Mouse (Mus musculus): ENCODE measurements around the gene Jarid2. TPM values are rescaled to one million over a fixed set of nuclear protein-coding genes. Genes with fewer than 3 reads are reported as not detected.

Gene Jarid2
- polyA plus RNA-seq, 1 experiment from 2014 or later, result 22.5 TPM

DNA sequence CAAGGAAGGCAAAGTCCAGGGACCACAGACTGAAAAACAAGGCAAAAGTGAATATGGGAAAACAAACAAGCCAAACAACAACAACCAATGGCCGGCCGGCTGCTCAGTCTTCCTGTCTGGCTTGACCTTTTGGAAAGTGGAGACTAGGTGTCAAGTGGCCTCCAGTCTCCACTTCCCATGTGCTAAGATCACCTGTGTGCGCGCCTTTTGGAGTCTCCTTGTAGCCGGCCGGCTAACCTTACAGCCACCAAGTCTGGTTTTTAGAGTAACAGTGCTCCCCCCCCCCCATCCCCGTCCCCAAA lies 23.6 kb upstream of the Jarid2 start:
- WGBS, result 56% methylated on average over 7 of the region's 7 CpGs
- ATAC-seq (replicated peaks; ENCODE audit: low FRiP score, low read depth) (no peak), DNase-seq (ENCODE audit: low spot score) (no peak)
- Histone ChIP-seq H3K36me3 (ENCODE audit: insufficient read depth, low read length) (no peaks in the 10 kb centered on the region), H3K9ac (ENCODE audit: low read depth, low read length) (no peak overlapping the region), H3K4me2 (ENCODE audit: low read length) (no peak overlapping the region), H3K4me1 (replicated peaks; ENCODE audit: insufficient read depth, low read length) (peaks cover 5% of the 10 kb centered on the region; the same call in 1 of the 2 replicates), H3K27ac (no peak overlapping the region), H3K9me3 (replicated peaks; ENCODE audit: low read length) (no peaks in the 10 kb centered on the region), H3K27me3 (ENCODE audit: insufficient read depth, low read length) (no peaks in the 10 kb centered on the region), H3K4me3 (replicated peaks; ENCODE audit: low read depth, low read length) (no peak overlapping the region)
- TF ChIP-seq CTCF (IDR thresholded peaks at IDR 0.05; ENCODE audit: low read depth), result no peak

DNA sequence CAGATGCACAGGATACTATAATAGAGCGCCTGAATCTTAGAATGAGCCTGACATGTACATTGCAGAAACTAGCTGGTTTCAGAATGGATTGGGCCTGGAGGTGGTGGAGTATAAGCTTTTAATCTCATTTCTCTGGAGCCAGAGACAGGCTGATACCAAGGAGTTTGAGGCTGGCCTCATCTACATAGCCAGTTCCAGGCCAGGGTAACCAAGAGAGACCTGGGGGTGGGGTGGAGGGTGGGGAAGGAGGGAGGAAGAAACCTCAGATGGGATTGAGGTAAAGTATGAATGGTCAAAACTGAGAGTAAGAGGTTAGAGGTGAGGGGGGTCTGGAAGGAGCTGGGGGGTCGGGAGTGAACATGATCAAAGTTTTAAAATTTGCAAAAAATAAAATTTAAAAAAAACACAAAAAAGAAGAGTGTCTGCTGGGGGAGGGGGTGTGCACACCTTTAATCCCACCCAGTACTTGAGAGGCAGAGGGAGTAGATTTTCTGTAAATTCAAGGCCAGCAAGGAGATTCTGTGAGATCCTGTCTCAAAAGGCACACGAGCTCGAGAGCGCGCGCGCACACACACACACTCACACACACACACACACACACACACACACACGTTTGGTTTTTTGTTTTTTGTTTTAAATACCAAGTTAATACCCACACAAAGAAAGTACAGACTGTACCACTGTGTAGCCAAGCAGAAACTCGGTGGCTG lies 22.9 kb upstream of the Jarid2 start:
- TF ChIP-seq CTCF (IDR thresholded peaks at IDR 0.05; ENCODE audit: low read depth), result no peak
- 73% methylated on average over 10 of the region's 10 CpGs for WGBS
- H3K9ac ChIP-seq (ENCODE audit: low read depth, low read length), result no peak overlapping the region
- H3K9me3 ChIP-seq (replicated peaks; ENCODE audit: low read length), result no peaks in the 10 kb centered on the region
- no peak overlapping the region for H3K4me2 ChIP-seq (ENCODE audit: low read length)
- peaks cover 5% of the 10 kb centered on the region; the same call in 1 of the 2 replicates for H3K4me1 ChIP-seq (replicated peaks; ENCODE audit: insufficient read depth, low read length)
- no peak overlapping the region for H3K27ac ChIP-seq
- H3K27me3 ChIP-seq (ENCODE audit: insufficient read depth, low read length), result no peaks in the 10 kb centered on the region
- H3K4me3 ChIP-seq (replicated peaks; ENCODE audit: low read depth, low read length), result no peak overlapping the region
- ATAC-seq (replicated peaks; ENCODE audit: low FRiP score, low read depth) (no peak), DNase-seq (ENCODE audit: low spot score) (no peak)
- no peaks in the 10 kb centered on the region for H3K36me3 ChIP-seq (ENCODE audit: insufficient read depth, low read length)

DNA sequence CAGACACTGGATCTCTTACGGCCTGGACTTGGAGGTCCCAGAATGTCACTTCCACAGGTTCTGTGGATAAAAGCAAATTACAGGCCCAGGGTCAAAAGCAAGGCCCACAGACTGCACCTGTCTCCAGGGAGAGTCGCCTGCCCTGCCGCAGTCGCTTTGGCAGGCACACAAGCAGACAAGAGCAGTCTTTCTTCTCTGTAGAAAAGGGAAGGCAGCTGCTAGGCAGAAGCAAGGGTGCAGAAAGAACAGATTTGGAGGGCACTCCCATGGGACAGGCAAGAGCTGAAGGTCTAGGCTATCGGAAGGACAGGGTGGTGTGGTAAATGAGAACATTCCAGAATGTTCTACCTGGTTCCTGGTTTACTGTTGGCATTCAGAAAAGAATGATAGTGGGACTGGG lies 22.1 kb upstream of the Jarid2 start:
- Histone ChIP-seq H3K4me3 (replicated peaks; ENCODE audit: low read depth, low read length) (no peak overlapping the region), H3K36me3 (ENCODE audit: insufficient read depth, low read length) (no peaks in the 10 kb centered on the region), H3K4me2 (ENCODE audit: low read length) (no peak overlapping the region), H3K4me1 (replicated peaks; ENCODE audit: insufficient read depth, low read length) (peaks cover 5% of the 10 kb centered on the region; the same call in 1 of the 2 replicates), H3K9me3 (replicated peaks; ENCODE audit: low read length) (no peaks in the 10 kb centered on the region), H3K9ac (ENCODE audit: low read depth, low read length) (no peak overlapping the region), H3K27ac (no peak overlapping the region), H3K27me3 (ENCODE audit: insufficient read depth, low read length) (no peaks in the 10 kb centered on the region)
- ATAC-seq (replicated peaks; ENCODE audit: low FRiP score, low read depth), result no peak
- no peak for TF ChIP-seq CTCF (IDR thresholded peaks at IDR 0.05; ENCODE audit: low read depth)
- WGBS, result 84% methylated on average over 5 of the region's 5 CpGs
- DNase-seq (ENCODE audit: low spot score), result no peak

DNA sequence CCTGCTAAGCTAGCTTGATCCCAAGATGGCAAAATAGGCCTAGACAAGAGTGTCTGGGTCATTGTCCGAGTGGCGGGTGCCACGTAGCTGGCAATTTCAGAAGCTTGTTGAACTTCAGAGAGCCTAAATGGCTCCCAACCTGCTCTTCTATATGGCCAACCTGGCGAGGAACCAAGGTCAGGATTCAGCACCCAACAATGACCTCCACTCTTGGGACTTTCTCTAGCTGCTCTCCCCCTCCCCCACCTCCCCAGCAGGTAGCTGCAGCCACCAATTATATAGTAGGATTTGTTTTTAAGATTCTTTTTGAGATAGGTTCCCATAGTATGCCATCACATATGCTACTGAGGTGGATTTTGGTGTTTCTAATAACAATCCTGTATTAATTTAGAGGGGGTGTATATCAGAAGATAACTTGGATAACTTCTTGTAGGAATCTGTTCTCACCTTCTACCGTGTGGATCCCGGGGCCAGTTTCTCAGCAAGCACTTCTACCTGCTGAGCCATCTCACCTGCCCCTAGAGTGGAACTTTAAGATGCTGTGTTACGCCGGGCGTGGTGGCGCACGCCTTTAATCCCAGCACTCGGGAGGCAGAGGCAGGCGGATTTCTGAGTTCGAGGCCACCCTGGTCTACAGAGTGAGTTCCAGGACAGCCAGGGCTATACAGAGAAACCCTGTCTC lies 20.8 kb upstream of the Jarid2 start:
- WGBS, result 96% methylated on average over 13 of the region's 14 CpGs

DNA sequence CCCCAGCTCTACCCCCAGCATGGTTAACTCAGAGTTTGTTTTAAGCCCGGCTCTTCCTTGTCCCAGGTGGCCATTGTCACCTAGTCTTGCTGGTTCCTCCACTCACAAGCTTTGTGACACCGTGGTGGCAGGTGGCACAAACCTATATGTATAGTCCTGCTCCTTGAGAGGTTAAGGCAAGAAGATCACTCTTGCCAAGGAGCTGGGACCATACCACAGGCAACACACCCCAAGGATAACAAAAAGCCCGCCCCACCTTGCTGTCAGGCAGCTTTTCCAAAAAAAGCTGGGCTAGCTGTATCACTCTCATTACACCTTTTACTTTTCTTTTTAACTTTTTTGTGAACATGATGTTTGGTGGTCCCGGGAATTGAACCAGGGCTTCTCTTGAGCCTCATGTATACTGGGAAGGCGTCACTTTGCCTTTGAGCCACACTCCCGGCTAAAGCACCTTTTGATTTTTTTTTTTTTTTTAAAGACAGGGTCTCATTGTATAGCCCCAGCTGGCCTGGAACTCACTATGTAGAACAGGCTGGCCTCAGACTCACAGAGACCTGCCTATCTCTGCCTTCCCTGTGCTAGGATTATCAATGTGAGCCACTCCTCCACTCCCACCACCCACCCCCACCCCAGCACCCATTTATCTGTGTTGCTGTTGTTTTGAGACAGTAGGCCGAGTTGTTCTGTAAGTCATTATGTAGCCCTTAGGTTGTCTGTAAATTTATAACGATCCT lies 19.4 kb upstream of the Jarid2 start:
- WGBS, result 74% methylated on average over 8 of the region's 8 CpGs
- H3K9me3 ChIP-seq (replicated peaks; ENCODE audit: low read length), result no peaks in the 10 kb centered on the region
- peaks cover 5% of the 10 kb centered on the region; the same call in 1 of the 2 replicates for H3K4me1 ChIP-seq (replicated peaks; ENCODE audit: insufficient read depth, low read length)
- DNase-seq (ENCODE audit: low spot score) (no peak), ATAC-seq (replicated peaks; ENCODE audit: low FRiP score, low read depth) (no peak)
- no peak overlapping the region for H3K9ac ChIP-seq (ENCODE audit: low read depth, low read length)
- H3K27ac ChIP-seq, result no peak overlapping the region
- no peak overlapping the region for H3K4me2 ChIP-seq (ENCODE audit: low read length)
- H3K27me3 ChIP-seq (ENCODE audit: insufficient read depth, low read length), result no peaks in the 10 kb centered on the region
- H3K36me3 ChIP-seq (ENCODE audit: insufficient read depth, low read length), result no peaks in the 10 kb centered on the region
- no peak overlapping the region for H3K4me3 ChIP-seq (replicated peaks; ENCODE audit: low read depth, low read length)
- no peak for TF ChIP-seq CTCF (IDR thresholded peaks at IDR 0.05; ENCODE audit: low read depth)

More for the DNA sequence above, 20.8 kb upstream of the Jarid2 start:
- TF ChIP-seq CTCF (IDR thresholded peaks at IDR 0.05; ENCODE audit: low read depth), result no peak
- H3K4me1 ChIP-seq (replicated peaks; ENCODE audit: insufficient read depth, low read length), result peaks cover 5% of the 10 kb centered on the region; the same call in 1 of the 2 replicates
- H3K9me3 ChIP-seq (replicated peaks; ENCODE audit: low read length), result no peaks in the 10 kb centered on the region
- no peaks in the 10 kb centered on the region for H3K27me3 ChIP-seq (ENCODE audit: insufficient read depth, low read length)
- DNase-seq (ENCODE audit: low spot score) (no peak), ATAC-seq (replicated peaks; ENCODE audit: low FRiP score, low read depth) (no peak)
- no peak overlapping the region for H3K4me3 ChIP-seq (replicated peaks; ENCODE audit: low read depth, low read length)
- no peak overlapping the region for H3K9ac ChIP-seq (ENCODE audit: low read depth, low read length)
- no peak overlapping the region for H3K4me2 ChIP-seq (ENCODE audit: low read length)
- no peak overlapping the region for H3K27ac ChIP-seq
- H3K36me3 ChIP-seq (ENCODE audit: insufficient read depth, low read length), result no peaks in the 10 kb centered on the region

DNA sequence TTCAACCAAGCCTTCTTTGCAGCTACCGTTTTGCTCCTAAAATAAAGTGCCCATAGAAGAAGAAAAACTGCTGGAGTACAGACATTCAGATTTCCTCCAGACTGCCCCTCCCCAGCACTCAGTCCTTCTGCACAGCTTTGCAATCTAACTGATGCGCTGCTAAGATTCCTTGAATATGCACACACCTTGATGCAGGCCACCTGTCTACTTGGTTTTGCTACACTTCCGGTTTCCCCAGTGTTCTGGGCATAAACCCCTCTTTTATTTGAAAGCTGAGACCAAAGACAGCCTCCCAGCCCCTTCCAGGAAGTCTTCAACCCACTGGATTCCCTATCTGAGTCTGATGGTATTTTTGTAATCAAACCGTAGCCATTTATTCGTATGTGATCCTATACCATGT lies 18.2 kb upstream of the Jarid2 start:
- no peaks in the 10 kb centered on the region for H3K27me3 ChIP-seq (ENCODE audit: insufficient read depth, low read length)
- H3K27ac ChIP-seq, result no peak overlapping the region
- no peak overlapping the region for H3K4me2 ChIP-seq (ENCODE audit: low read length)
- 46% methylated on average over 5 of the region's 5 CpGs for WGBS
- TF ChIP-seq CTCF (IDR thresholded peaks at IDR 0.05; ENCODE audit: low read depth), result no peak
- H3K36me3 ChIP-seq (ENCODE audit: insufficient read depth, low read length), result no peaks in the 10 kb centered on the region
- ATAC-seq (replicated peaks; ENCODE audit: low FRiP score, low read depth) (no peak), DNase-seq (ENCODE audit: low spot score) (no peak)
- no peaks in the 10 kb centered on the region for H3K9me3 ChIP-seq (replicated peaks; ENCODE audit: low read length)
- no peak overlapping the region for H3K9ac ChIP-seq (ENCODE audit: low read depth, low read length)
- H3K4me1 ChIP-seq (replicated peaks; ENCODE audit: insufficient read depth, low read length), result no peaks in the 10 kb centered on the region
- H3K4me3 ChIP-seq (replicated peaks; ENCODE audit: low read depth, low read length), result no peak overlapping the region

All from kidney, postnatal 0 days (tissue).